17 mouse cellular contexts compared by ENCODE assay signal in the genomic region with DNA sequence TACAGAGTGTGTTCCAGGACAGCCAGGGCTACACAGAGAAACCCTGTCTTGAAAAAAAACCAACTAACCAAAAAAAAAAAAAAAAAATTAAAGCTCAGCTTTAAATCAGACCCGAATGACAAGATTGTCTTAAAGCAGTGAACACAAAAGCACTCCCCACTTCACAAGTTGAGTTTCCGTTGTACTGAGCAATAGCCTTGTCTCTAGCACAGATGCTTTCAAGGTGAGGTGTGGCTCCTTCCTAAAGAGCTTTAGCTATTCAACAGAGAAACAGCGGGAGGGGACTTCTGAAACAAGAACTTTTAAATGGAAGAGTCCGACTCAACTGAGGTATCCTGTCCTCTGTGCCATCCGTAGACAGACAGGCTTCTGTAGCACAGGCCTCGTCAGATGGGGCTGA.
"Had no signal": no experiment of that assay in that cellular context is flagged by ENCODE, and none has a peak within 500 bp of the region (broad histone marks: within the 10 kb centered on the region; RNA-seq: fewer than 3 reads in every experiment).

No protein-coding gene starts in this region.

- ATAC-seq: lung, postnatal 0 days; midbrain, embryonic 13.5 days; midbrain, embryonic 15.5 days had no signal

- H3K4me3 ChIP-seq: lung, embryonic 15.5 days; megakaryocyte, embryonic 14.5 days; midbrain, embryonic 13.5 days; midbrain, embryonic 15.5 days; neural tube, embryonic 12.5 days had no signal

- H3K4me2 ChIP-seq: lung, embryonic 15.5 days; midbrain, embryonic 11.5 days; midbrain, embryonic 13.5 days; midbrain, embryonic 15.5 days; neural tube, embryonic 12.5 days had no signal

- H3K27ac ChIP-seq: lung, embryonic 15.5 days; macrophage; midbrain, embryonic 13.5 days; midbrain, embryonic 15.5 days; neural tube, embryonic 12.5 days had no signal

- H3K9ac ChIP-seq: lung, embryonic 15.5 days; midbrain, embryonic 13.5 days; midbrain, embryonic 15.5 days; neural tube, embryonic 12.5 days had no signal

- H3K27me3 ChIP-seq: lung, embryonic 15.5 days; megakaryocyte, embryonic 14.5 days; midbrain, embryonic 13.5 days; midbrain, embryonic 15.5 days; neural tube, embryonic 12.5 days had no signal

- H3K4me1 ChIP-seq: lung, embryonic 15.5 days; midbrain, embryonic 13.5 days; midbrain, embryonic 15.5 days; neural tube, embryonic 12.5 days had no signal

- DNase-seq: lung, adult 2 months; lung, postnatal 14 days; lung, postnatal 36 days; right cerebral cortex, postnatal 25 days; right cerebral cortex, postnatal 4 days; spleen, adult 18-20 months; thymus, adult 18-20 months; thymus, postnatal 14 days; thymus, postnatal 36 days had no signal

- H3K9me3 ChIP-seq: lung, embryonic 15.5 days; megakaryocyte, embryonic 14.5 days; midbrain, embryonic 13.5 days; midbrain, embryonic 15.5 days; neural tube, embryonic 12.5 days had no signal
